Mouse (Mus musculus): Measurements from ENCODE around the gene Pdzd2. TPM values are rescaled to one million over a fixed set of nuclear protein-coding genes. Genes with fewer than 3 reads are reported as not detected.

Gene Pdzd2
- polyA plus RNA-seq, 1 experiment: 2.4 TPM

- Histone ChIP-seq H3K27ac (ENCODE audit: insufficient read depth, low read length) (no peak overlapping the region), H3K4me3 (ENCODE audit: insufficient read depth, low read length) (no peak overlapping the region), H3K4me1 (ENCODE audit: control insufficient read depth, insufficient read depth, low read length) (peaks cover 5% of the 10 kb centered on the region; the same call in 1 of the 2 replicates)
- TF ChIP-seq POLR2A (IDR thresholded peaks at IDR 0.05; ENCODE audit: low read depth, low read length) (no peak), CTCF (IDR thresholded peaks at IDR 0.05; ENCODE audit: borderline replicate concordance, insufficient read depth, low read length) (no peak)
Measured at GRCm38 (mm10) chr15:12515272-12515844, 224.4 kb downstream of the Pdzd2 start.

GRCm38 (mm10) chr15:12513526-12513925 lies 226.2 kb downstream of the Pdzd2 start:
- H3K27ac ChIP-seq (ENCODE audit: insufficient read depth, low read length): no peak overlapping the region
- no peak overlapping the region for H3K4me3 ChIP-seq (ENCODE audit: insufficient read depth, low read length)
- TF ChIP-seq CTCF (IDR thresholded peaks at IDR 0.05; ENCODE audit: borderline replicate concordance, insufficient read depth, low read length) (no peak), POLR2A (IDR thresholded peaks at IDR 0.05; ENCODE audit: low read depth, low read length) (no peak)
- H3K4me1 ChIP-seq (ENCODE audit: control insufficient read depth, insufficient read depth, low read length): peaks cover 5% of the 10 kb centered on the region; the same call in 1 of the 2 replicates

GRCm38 (mm10) chr15:12508765-12509377 lies 230.9 kb downstream of the Pdzd2 start:
- no peak for TF ChIP-seq POLR2A (IDR thresholded peaks at IDR 0.05; ENCODE audit: low read depth, low read length)
- no peak for TF ChIP-seq CTCF (IDR thresholded peaks at IDR 0.05; ENCODE audit: borderline replicate concordance, insufficient read depth, low read length)
- H3K4me1 ChIP-seq (ENCODE audit: control insufficient read depth, insufficient read depth, low read length): no peaks in the 10 kb centered on the region
- H3K27ac ChIP-seq (ENCODE audit: insufficient read depth, low read length): no peak overlapping the region
- no peak overlapping the region for H3K4me3 ChIP-seq (ENCODE audit: insufficient read depth, low read length)

- Histone ChIP-seq H3K4me3 (ENCODE audit: insufficient read depth, low read length) (no peak overlapping the region), H3K27ac (ENCODE audit: insufficient read depth, low read length) (no peak overlapping the region)
- TF ChIP-seq CTCF (IDR thresholded peaks at IDR 0.05; ENCODE audit: borderline replicate concordance, insufficient read depth, low read length): no peak
- no peak for TF ChIP-seq POLR2A (IDR thresholded peaks at IDR 0.05; ENCODE audit: low read depth, low read length)
Measured at GRCm38 (mm10) chr15:12507523-12507922, 232.2 kb downstream of the Pdzd2 start.

GRCm38 (mm10) chr15:12506514-12506913 lies 233.2 kb downstream of the Pdzd2 start:
- TF ChIP-seq CTCF (IDR thresholded peaks at IDR 0.05; ENCODE audit: borderline replicate concordance, insufficient read depth, low read length): no peak
- TF ChIP-seq POLR2A (IDR thresholded peaks at IDR 0.05; ENCODE audit: low read depth, low read length): no peak
- H3K27ac ChIP-seq (ENCODE audit: insufficient read depth, low read length): no peak overlapping the region
- no peaks in the 10 kb centered on the region for H3K4me1 ChIP-seq (ENCODE audit: control insufficient read depth, insufficient read depth, low read length)
- no peak overlapping the region for H3K4me3 ChIP-seq (ENCODE audit: insufficient read depth, low read length)

More at GRCm38 (mm10) chr15:12507523-12507922, 232.2 kb downstream of the Pdzd2 start:
- no peaks in the 10 kb centered on the region for H3K4me1 ChIP-seq (ENCODE audit: control insufficient read depth, insufficient read depth, low read length)

- Histone ChIP-seq H3K4me3 (ENCODE audit: insufficient read depth, low read length) (no peak overlapping the region), H3K27ac (ENCODE audit: insufficient read depth, low read length) (no peak overlapping the region), H3K4me1 (ENCODE audit: control insufficient read depth, insufficient read depth, low read length) (no peaks in the 10 kb centered on the region)
- TF ChIP-seq CTCF (IDR thresholded peaks at IDR 0.05; ENCODE audit: borderline replicate concordance, insufficient read depth, low read length) (no peak), POLR2A (IDR thresholded peaks at IDR 0.05; ENCODE audit: low read depth, low read length) (no peak)
Measured at GRCm38 (mm10) chr15:12506085-12506484, 233.6 kb downstream of the Pdzd2 start.

GRCm38 (mm10) chr15:12505556-12505955 lies 234.2 kb downstream of the Pdzd2 start:
- Histone ChIP-seq H3K4me1 (ENCODE audit: control insufficient read depth, insufficient read depth, low read length) (no peaks in the 10 kb centered on the region), H3K4me3 (ENCODE audit: insufficient read depth, low read length) (no peak overlapping the region), H3K27ac (ENCODE audit: insufficient read depth, low read length) (no peak overlapping the region)
- TF ChIP-seq POLR2A (IDR thresholded peaks at IDR 0.05; ENCODE audit: low read depth, low read length) (no peak), CTCF (IDR thresholded peaks at IDR 0.05; ENCODE audit: borderline replicate concordance, insufficient read depth, low read length) (no peak)

- Histone ChIP-seq H3K4me3 (ENCODE audit: insufficient read depth, low read length) (no peak overlapping the region), H3K4me1 (ENCODE audit: control insufficient read depth, insufficient read depth, low read length) (no peaks in the 10 kb centered on the region), H3K27ac (ENCODE audit: insufficient read depth, low read length) (no peak overlapping the region)
- TF ChIP-seq POLR2A (IDR thresholded peaks at IDR 0.05; ENCODE audit: low read depth, low read length) (no peak), CTCF (IDR thresholded peaks at IDR 0.05; ENCODE audit: borderline replicate concordance, insufficient read depth, low read length) (no peak)
Measured at GRCm38 (mm10) chr15:12503907-12504306, 235.8 kb downstream of the Pdzd2 start.

- H3K27ac ChIP-seq (ENCODE audit: insufficient read depth, low read length): no peak overlapping the region
- H3K4me1 ChIP-seq (ENCODE audit: control insufficient read depth, insufficient read depth, low read length): no peaks in the 10 kb centered on the region
- TF ChIP-seq POLR2A (IDR thresholded peaks at IDR 0.05; ENCODE audit: low read depth, low read length): no peak
- no peak for TF ChIP-seq CTCF (IDR thresholded peaks at IDR 0.05; ENCODE audit: borderline replicate concordance, insufficient read depth, low read length)
- no peak overlapping the region for H3K4me3 ChIP-seq (ENCODE audit: insufficient read depth, low read length)
Measured at GRCm38 (mm10) chr15:12501924-12502548, 237.7 kb downstream of the Pdzd2 start.

- H3K4me3 ChIP-seq (ENCODE audit: insufficient read depth, low read length): no peak overlapping the region
- no peaks in the 10 kb centered on the region for H3K4me1 ChIP-seq (ENCODE audit: control insufficient read depth, insufficient read depth, low read length)
- H3K27ac ChIP-seq (ENCODE audit: insufficient read depth, low read length): no peak overlapping the region
- TF ChIP-seq CTCF (IDR thresholded peaks at IDR 0.05; ENCODE audit: borderline replicate concordance, insufficient read depth, low read length) (no peak), POLR2A (IDR thresholded peaks at IDR 0.05; ENCODE audit: low read depth, low read length) (no peak)
Measured at GRCm38 (mm10) chr15:12500674-12501073, 239.1 kb downstream of the Pdzd2 start.

Measured in embryonic fibroblast, embryonic 13.5 days (primary cell).